Mouse (Mus musculus) telencephalon, adult 2 months (tissue): Measurements from ENCODE around the gene Mertk.
A peak's percentile ranks its signal among the peaks of the same experiment; 100 is the strongest.

ENCODE experiments used
- DNase-seq: peaks from one replicate; pipeline ENCODE4 v3.0.0-alpha.2; 2011; ENCODE audit warnings: low read depth, low spot score

The Mertk gene

GRCm38 (mm10) chr2:128817786-128818681 is 119.3 kb downstream of the Mertk start, which contains the start of gene Tmem87b:
Gene Tmem87b, plus strand, starts transcription at chr2:128818118.
- peak; percentile 99 for DNase-seq

GRCm38 (mm10) chr2:128818956-128819643 is 120.3 kb downstream of the Mertk start:
- DNase-seq = peak; percentile 21

DNA sequence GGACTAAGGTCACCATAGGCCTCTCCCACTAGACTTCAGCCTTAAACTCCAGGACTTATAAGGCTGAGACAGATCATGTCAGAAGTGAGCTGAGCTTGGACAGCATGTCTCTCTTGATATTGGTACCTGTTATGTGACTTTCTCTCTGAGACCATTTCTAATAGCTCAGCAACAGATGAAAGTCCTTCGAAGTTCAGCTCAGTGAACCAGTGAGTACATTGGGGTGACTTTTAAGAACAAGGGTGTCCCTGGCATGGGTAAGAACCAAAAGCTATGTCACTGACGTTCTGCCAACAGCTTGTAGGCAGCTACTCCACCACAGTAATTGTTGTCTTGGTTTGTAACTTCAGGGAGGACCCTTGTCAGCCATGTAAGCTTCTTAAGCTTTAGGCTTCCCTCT is 121.9 kb downstream of the Mertk start:
- no peak for DNase-seq

- DNase-seq = no peak
These were observed 125.1 kb downstream of the Mertk start for GRCm38 (mm10) chr2:128823893-128824292.

GRCm38 (mm10) chr2:128827787-128828186 is 129.0 kb downstream of the Mertk start:
- no peak for DNase-seq

GRCm38 (mm10) chr2:128832611-128833010 is 133.9 kb downstream of the Mertk start:
- no peak for DNase-seq

DNA sequence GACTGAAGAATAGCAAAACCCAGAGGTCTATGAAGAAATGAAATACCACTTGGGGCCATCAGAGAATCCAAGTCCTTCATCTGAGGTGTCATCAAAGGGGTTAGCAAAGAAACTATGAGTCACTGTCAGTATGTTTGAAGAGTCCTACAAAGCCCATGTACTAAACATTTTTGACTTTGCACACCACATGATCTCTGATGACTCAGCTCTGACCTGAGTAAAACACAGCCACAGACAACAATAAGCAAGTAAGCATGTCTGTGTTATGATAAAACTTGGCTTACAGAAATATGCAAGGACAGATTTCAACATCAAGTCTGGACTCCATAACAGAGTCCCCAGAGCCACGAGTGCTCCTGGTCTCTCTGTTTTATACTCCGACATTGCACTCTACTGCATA is 134.3 kb downstream of the Mertk start:
- DNase-seq = no peak

GRCm38 (mm10) chr2:128833435-128833834 is 134.7 kb downstream of the Mertk start:
- no peak for DNase-seq

GRCm38 (mm10) chr2:128837531-128837930 is 138.8 kb downstream of the Mertk start:
- no peak for DNase-seq

DNA sequence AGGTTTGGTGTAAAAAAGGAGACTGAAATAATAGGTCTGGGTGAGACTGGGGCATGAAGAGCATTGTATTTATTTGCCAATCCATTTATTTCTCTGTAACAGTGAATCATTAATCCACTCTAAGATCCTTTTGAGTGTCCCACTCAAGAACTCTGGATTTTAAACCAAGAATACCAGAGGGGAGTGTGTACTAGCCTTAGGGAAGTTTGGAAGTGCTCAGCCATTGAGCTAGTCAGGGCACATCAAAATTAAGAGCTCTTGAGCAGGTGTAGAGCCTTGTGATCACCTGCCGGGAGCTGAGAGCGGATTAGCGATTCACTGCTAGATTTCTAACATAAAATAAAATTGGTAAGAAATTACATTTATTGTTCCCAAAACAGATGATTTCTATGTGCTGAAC is 139.9 kb downstream of the Mertk start:
- DNase-seq = no peak

DNA sequence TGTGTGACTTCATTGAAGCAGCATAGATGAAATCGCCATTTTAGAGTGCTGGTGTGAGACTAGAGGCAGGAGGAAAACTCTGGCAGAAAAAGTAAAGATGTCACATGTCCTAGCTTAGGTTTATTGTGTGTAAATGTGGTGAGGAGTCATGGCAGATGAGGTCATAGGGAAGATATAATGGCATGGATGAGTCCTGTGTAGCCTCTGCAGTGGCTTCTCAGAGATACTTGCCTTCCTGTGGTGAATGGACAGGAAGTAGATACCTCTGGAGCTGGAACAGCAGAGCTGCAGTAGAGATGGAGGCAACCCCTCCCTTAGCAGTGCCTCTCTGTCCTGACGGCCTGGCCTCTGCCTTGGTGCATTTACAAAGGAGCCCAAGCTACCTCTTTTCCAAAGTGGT is 140.7 kb downstream of the Mertk start:
- DNase-seq = no peak

GRCm38 (mm10) chr2:128842437-128842836 is 143.7 kb downstream of the Mertk start:
- no peak for DNase-seq

DNA sequence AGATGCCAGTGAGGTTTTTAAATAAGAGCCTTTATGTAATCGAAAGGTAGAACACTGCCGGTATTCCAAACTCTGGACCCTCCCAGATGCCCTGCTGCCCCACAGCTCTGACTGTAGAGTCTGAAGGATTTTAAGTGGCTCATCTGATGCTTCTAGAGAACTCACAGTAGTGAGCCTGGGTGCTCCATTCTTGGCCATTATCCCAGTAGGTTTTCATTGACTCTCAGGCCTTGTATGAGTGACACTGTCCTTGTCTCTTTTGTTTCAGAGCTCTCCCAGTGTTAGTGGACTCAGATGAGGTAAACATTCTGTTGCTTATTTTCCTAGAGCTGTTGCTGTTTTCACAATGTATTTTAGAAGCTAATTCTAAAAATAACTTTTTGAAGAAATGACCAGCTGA is 151.3 kb downstream of the Mertk start:
- DNase-seq = no peak
